Mouse (Mus musculus) megakaryocyte, embryonic 14.5 days (primary cell): ENCODE data around the gene Wbp11. TPM values are rescaled to one million over a fixed set of nuclear protein-coding genes. Genes with fewer than 3 reads are reported as not detected.

Experiments
- H3K27me3 ChIP-seq: replicated peaks from 2 replicates; pipeline ENCODE3; 2012; ENCODE audit warnings: inconsistent platforms
- H3K36me3 ChIP-seq: replicated peaks from 2 replicates; pipeline ENCODE3; 2012; ENCODE audit warnings: low read length, inconsistent platforms, mixed read lengths
- H3K4me1 ChIP-seq: 2 replicates; pipeline ENCODE4 v1.6.1; 2012; ENCODE audit warnings: inconsistent platforms
- H3K4me3 ChIP-seq: replicated peaks from 2 replicates; pipeline ENCODE3; 2012; ENCODE audit warnings: moderate library complexity, mild to moderate bottlenecking, inconsistent platforms
- H3K9me3 ChIP-seq: 2 replicates; pipeline ENCODE4 v1.6.1; 2012; ENCODE audit warnings: inconsistent platforms
- FLI1 ChIP-seq: IDR thresholded peaks from 2 replicates; pipeline ENCODE4 v1.6.1; 2012; ENCODE audit warnings: low read length, inconsistent platforms, mixed read lengths
- GATA1 ChIP-seq: IDR thresholded peaks from 3 replicates; pipeline ENCODE4 v1.6.1; 2012; ENCODE audit warnings: mixed read lengths, low read length, inconsistent platforms, borderline replicate concordance
- polyA plus RNA-seq: library from polyadenylated mRNA; stranded (reverse); fragments of >175 nt; gene quantifications from 2 replicates; pipeline ENCODE4 v1.2.3, GENCODE M21; 2012; ENCODE audit warnings: low replicate concordance; ENCODE audit not compliant: insufficient read depth

Gene Wbp11
- polyA plus RNA-seq, 1 experiment, result 145 TPM

DNA sequence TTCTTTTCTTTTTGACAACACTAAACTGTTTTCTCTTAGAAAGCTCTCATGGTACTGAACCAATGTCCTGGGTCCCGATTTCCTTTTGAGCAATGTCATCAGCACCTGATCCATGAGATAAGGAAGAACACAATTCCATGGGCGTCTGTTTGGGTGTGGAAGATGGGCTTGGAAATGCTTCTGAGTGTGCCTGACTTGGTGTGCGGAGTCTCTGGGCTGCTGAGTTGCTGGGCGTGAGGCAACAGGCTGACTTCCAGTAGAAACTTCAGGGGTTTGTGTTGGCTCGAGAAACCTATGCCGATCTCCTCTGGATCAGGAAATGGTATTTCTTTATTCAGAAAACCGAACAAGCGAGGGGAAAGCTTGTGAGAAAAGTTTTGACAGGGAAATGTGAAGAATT, 58.9 kb downstream of the Wbp11 start:
- H3K4me1 ChIP-seq, result no peaks in the 10 kb centered on the region
- no peak for TF ChIP-seq FLI1
- TF ChIP-seq GATA1, result no peak
- no peak overlapping the region for H3K4me3 ChIP-seq
- H3K27me3 ChIP-seq, result peaks cover 2% of the 10 kb centered on the region
- peaks cover 15% of the 10 kb centered on the region for H3K9me3 ChIP-seq
- no peaks in the 10 kb centered on the region for H3K36me3 ChIP-seq

DNA sequence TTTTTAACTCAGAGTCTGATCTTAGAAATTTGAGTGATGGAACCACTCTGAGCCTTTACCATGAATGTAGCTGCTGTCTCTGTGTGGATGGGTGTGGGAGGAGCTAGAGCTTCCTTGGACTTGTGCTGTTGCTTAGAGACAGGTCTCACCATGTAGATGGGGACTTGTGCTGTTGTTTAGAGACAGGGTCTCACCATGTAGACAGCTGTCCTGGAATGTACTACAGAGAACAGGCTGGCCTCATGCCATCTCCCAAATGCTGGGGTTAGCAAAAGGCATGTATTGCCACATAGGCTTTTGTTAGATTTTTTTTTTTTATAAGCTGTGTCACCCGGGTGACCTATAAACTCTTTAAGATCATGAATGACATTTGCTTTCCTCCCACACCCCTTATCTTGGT, 64.1 kb downstream of the Wbp11 start:
- Histone ChIP-seq H3K27me3 (peaks cover 2% of the 10 kb centered on the region), H3K4me3 (no peak overlapping the region), H3K36me3 (no peaks in the 10 kb centered on the region), H3K4me1 (no peaks in the 10 kb centered on the region), H3K9me3 (peaks cover 29% of the 10 kb centered on the region)
- no peak for TF ChIP-seq FLI1
- no peak for TF ChIP-seq GATA1

Other genes starting within 250 kb of the Wbp11 start
- gene Plbd1, start 166.3 kb downstream of the Wbp11 start, polyA plus RNA-seq, result 1.1 and 9.9 TPM in 2 replicates
- not detected in 2 replicates for gene Gucy2c, start 46.5 kb downstream of the Wbp11 start, polyA plus RNA-seq
- gene Hist4h4, start 23.8 kb downstream of the Wbp11 start, polyA plus RNA-seq, result 3.5 and 6.7 TPM in 2 replicates
- 439 and 1,079 TPM in 2 replicates for gene H2afj, start 20.0 kb downstream of the Wbp11 start, polyA plus RNA-seq
- gene BC049715, start 607 bp downstream of the Wbp11 start, polyA plus RNA-seq, result 1.5 and 5.6 TPM in 2 replicates
- not detected in 2 replicates for gene Smco3, start 7.2 kb upstream of the Wbp11 start, polyA plus RNA-seq
- gene Art4, start 29.5 kb upstream of the Wbp11 start, polyA plus RNA-seq, result 0.32 TPM in 1 of 2 replicates, not detected in the other
- not detected in 2 replicates for gene Mgp, start 47.6 kb upstream of the Wbp11 start, polyA plus RNA-seq
- gene Erp27, start 93.9 kb upstream of the Wbp11 start, polyA plus RNA-seq, result not detected in 2 replicates
- 0.06 TPM in 1 of 2 replicates, not detected in the other for gene Pde6h, start 95.6 kb upstream of the Wbp11 start, polyA plus RNA-seq
- 310 and 435 TPM in 2 replicates for gene Arhgdib, start 113.7 kb upstream of the Wbp11 start, polyA plus RNA-seq